Mouse (Mus musculus) hindbrain, embryonic 10.5 days (tissue): Measurements from ENCODE around the gene Best3. TPM values are rescaled to one million over a fixed set of nuclear protein-coding genes. Genes with fewer than 3 reads are reported as not detected.

ENCODE experiments used
- DNase-seq: peaks from one replicate; pipeline ENCODE4 v3.0.0-alpha.2; 2017; ENCODE audit warnings: low spot score
- H3K27ac ChIP-seq: fragments of 300-500 bp; sonication (generic); 2 replicates; pipeline ENCODE4 v1.5.1; 2016; ENCODE audit warnings: mild to moderate bottlenecking, moderate library complexity
- H3K27me3 ChIP-seq: fragments of 300-500 bp; sonication (generic); 2 replicates; pipeline ENCODE4 v1.6.1; 2016; ENCODE audit warnings: mild to moderate bottlenecking; ENCODE audit not compliant: poor library complexity, insufficient read depth, severe bottlenecking
- H3K36me3 ChIP-seq: fragments of 300-500 bp; sonication (generic); 2 replicates; pipeline ENCODE4 v1.6.1; 2016; ENCODE audit warnings: mild to moderate bottlenecking, moderate library complexity
- H3K4me1 ChIP-seq: fragments of 300-500 bp; sonication (generic); replicated peaks from 2 replicates; pipeline ENCODE4 v1.6.1; 2016; ENCODE audit warnings: mild to moderate bottlenecking
- H3K4me3 ChIP-seq: fragments of 300-500 bp; sonication (generic); 2 replicates; pipeline ENCODE4 v1.5.1; 2016; ENCODE audit warnings: mild to moderate bottlenecking, moderate library complexity
- H3K9me3 ChIP-seq: fragments of 300-500 bp; sonication (generic); 2 replicates; pipeline ENCODE4 v1.6.1; 2016; ENCODE audit warnings: mild to moderate bottlenecking, moderate library complexity
- WGBS: fragments of 180-500 bp; shearing (Covaris S2); methylation state at CpG from one replicate; pipeline ENCODE4 v1.1.7; 2016; 5-methylcytosine and 5-hydroxymethylcytosine counted together
- polyA plus RNA-seq: library from polyadenylated mRNA; unstranded; fragments of >200 nt; fragmentation: Nextera tagmentation; extraction: Ambion mirVana; gene quantifications from 2 replicates; pipeline ENCODE4 v1.2.1, GENCODE M21; 2016

Best3 gene
- polyA plus RNA-seq, 1 experiment from 2014 or later, result not detected

GRCm38 (mm10) chr10:116962152-116962551 lies 24.0 kb upstream of the Best3 start:
- no peaks in the 10 kb centered on the region for H3K36me3 ChIP-seq
- no peak for DNase-seq
- H3K4me1 ChIP-seq, result no peaks in the 10 kb centered on the region
- no peaks in the 10 kb centered on the region for H3K9me3 ChIP-seq
- no peak overlapping the region for H3K27ac ChIP-seq
- no peak overlapping the region for H3K4me3 ChIP-seq
- H3K27me3 ChIP-seq, result no peaks in the 10 kb centered on the region
- WGBS, result 85% methylated on average over 14 of the region's 14 CpGs

DNA sequence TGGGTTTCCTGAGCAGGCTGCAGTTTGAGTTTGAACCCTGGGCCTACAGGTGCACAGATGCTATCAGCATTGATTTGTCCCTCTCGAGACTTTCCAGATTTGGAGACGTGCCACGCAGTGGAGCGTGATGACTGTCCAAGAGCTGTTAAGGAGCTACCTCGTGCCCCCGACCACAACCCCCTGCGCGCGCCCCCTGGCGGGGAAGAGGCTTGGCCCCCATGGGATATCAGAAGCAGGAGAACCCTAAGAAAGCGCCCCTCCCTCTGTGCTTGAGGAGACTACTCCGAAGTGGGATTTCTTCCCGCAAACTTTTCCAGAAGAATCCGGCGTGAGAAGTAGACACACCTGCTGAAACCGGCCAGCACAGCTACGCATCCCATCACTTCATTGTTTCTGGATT lies 23.3 kb upstream of the Best3 start:
- H3K27me3 ChIP-seq, result no peaks in the 10 kb centered on the region
- 61% methylated on average over 17 of the region's 17 CpGs for WGBS
- H3K36me3 ChIP-seq, result no peaks in the 10 kb centered on the region
- no peaks in the 10 kb centered on the region for H3K9me3 ChIP-seq
- H3K4me1 ChIP-seq, result no peaks in the 10 kb centered on the region
- H3K27ac ChIP-seq, result no peak overlapping the region
- no peak for DNase-seq
- H3K4me3 ChIP-seq, result no peak overlapping the region

DNA sequence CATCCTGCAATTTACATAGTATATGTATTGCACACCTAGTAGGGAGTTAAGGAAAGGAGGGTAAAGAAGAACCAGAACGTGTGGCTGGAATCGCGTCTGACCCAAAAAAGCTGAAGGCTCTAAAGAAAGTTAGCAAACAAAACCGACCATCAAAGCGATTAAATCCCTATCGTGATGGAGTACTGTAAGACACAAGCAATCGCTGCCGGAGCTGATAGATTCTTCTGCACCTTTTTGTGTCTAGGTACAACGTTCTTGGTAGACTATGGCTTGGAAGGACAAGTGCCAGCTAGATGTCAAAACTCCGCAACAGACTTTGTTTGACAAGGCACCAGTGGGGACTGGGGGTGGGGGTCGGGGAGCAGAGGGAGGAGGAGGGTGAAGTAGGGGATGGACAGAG lies 22.0 kb upstream of the Best3 start:
- Histone ChIP-seq H3K4me3 (no peak overlapping the region), H3K27me3 (no peaks in the 10 kb centered on the region), H3K9me3 (no peaks in the 10 kb centered on the region), H3K27ac (no peak overlapping the region), H3K4me1 (no peaks in the 10 kb centered on the region), H3K36me3 (no peaks in the 10 kb centered on the region)
- 87% methylated on average over 11 of the region's 11 CpGs for WGBS
- no peak for DNase-seq

DNA sequence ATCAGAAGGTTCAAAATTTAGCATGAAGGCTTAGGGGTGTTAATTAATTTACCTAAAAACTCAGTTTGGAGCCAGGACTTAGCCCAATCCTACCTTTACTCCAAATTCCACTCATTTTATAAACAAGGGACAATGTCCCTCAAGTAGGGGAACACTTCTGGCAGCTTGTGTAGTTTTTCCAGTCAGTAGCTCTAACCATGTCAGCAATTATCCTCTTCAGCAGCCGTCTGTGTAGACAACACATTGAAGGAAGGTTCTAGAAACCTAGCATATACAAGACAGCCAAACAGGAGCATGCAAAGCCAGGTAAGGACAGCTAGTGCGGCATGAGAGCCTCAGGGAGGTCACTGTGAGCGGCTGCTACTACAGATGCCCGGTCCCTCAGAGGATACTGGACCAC lies 21.5 kb upstream of the Best3 start:
- no peak for DNase-seq
- H3K9me3 ChIP-seq, result no peaks in the 10 kb centered on the region
- WGBS, result 82% methylated on average over 4 of the region's 4 CpGs
- H3K27me3 ChIP-seq, result no peaks in the 10 kb centered on the region
- no peaks in the 10 kb centered on the region for H3K4me1 ChIP-seq
- no peak overlapping the region for H3K4me3 ChIP-seq
- H3K36me3 ChIP-seq, result no peaks in the 10 kb centered on the region
- no peak overlapping the region for H3K27ac ChIP-seq

DNA sequence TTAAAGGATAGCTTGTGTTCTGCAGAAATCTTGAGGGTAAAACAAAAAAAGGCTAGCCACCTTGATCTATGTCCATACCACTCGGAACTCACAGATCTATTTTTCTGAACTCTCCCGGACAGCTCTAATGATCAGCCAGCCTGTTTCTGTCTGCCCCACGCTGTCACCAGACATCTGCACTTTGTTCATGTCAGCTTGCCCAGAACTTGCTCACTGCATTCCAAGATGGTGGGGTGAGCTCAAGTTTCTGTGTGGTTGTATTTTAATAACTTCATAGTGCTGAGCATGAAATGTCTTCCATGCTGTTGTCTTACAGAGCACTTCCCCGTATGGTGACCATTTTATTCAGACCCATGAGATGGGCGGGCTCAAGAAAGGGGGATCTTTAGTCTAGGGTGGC lies 20.8 kb upstream of the Best3 start:
- Histone ChIP-seq H3K27ac (no peak overlapping the region), H3K36me3 (no peaks in the 10 kb centered on the region), H3K9me3 (no peaks in the 10 kb centered on the region), H3K4me3 (no peak overlapping the region), H3K27me3 (no peaks in the 10 kb centered on the region), H3K4me1 (no peaks in the 10 kb centered on the region)
- DNase-seq, result no peak
- WGBS, result 75% methylated on average over 5 of the region's 5 CpGs

- H3K4me1 ChIP-seq, result no peaks in the 10 kb centered on the region
- no peak overlapping the region for H3K27ac ChIP-seq
- H3K4me3 ChIP-seq, result no peak overlapping the region
- H3K9me3 ChIP-seq, result no peaks in the 10 kb centered on the region
- no peaks in the 10 kb centered on the region for H3K27me3 ChIP-seq
- no peaks in the 10 kb centered on the region for H3K36me3 ChIP-seq
- DNase-seq, result no peak
- WGBS, result 82% methylated on average over 6 of the region's 6 CpGs
These were observed 20.0 kb upstream of the Best3 start for GRCm38 (mm10) chr10:116966065-116966464.

GRCm38 (mm10) chr10:116968741-116969140 lies 17.4 kb upstream of the Best3 start:
- 91% methylated on average over 4 of the region's 4 CpGs for WGBS
- H3K27ac ChIP-seq, result no peak overlapping the region
- no peaks in the 10 kb centered on the region for H3K4me1 ChIP-seq
- no peaks in the 10 kb centered on the region for H3K27me3 ChIP-seq
- H3K9me3 ChIP-seq, result no peaks in the 10 kb centered on the region
- no peaks in the 10 kb centered on the region for H3K36me3 ChIP-seq
- no peak for DNase-seq
- no peak overlapping the region for H3K4me3 ChIP-seq

- no peak within 1 kb of the TSS for H3K27ac ChIP-seq
- no peaks in the 10 kb centered on the region for H3K9me3 ChIP-seq
- H3K4me1 ChIP-seq, result no peaks in the 10 kb centered on the region
- H3K27me3 ChIP-seq, result no peaks in the 10 kb centered on the region
- H3K4me3 ChIP-seq, result no peak within 1 kb of the TSS
- H3K36me3 ChIP-seq, result no peaks in the 10 kb centered on the region
- 95% methylated on average over 6 of the region's 6 CpGs for WGBS
- no peak for DNase-seq
These were observed 13.6 kb upstream of the Best3 start, which contains the start of gene Gm10271 for GRCm38 (mm10) chr10:116972509-116972908. Gene Gm10271, minus strand, starts transcription at chr10:116972609.

DNA sequence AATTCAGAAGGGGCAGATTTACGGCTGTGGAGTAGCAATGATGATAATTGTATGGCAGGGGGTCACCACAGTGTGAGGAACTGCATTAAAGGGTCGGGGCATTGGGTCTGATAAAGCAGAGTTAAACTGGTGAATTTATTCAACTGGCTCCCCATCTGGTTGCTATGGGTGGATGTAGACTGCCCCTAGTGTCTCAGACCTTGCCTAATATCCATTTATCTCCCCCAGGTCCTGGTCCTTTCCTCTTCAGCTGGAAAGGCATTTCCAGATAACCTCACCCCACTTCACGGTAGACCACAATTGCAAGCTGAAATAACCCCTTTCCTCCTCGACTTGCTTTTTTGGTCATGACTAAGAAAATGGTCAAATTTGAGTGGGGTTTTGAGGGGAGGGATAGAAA lies 8.7 kb upstream of the Best3 start:
- no peaks in the 10 kb centered on the region for H3K27me3 ChIP-seq

DNA sequence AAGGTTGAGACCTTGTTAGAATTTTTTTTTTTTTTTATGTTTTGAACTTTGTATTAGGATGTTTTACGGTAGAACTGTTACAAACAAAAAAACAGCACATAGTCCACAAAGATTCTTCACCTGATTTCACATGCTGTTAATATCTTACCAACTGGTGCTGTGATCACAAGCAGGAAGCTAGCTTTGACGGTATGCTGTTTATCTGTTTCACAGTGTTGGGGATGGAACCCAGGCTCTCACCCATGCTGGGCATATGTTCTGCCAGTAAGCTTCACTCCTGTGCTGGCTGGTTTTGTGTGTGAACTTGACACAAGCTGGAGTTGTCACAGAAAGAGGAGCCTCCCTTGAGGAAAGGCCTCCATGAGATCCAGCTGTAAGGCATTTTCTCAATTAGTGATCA lies 8.3 kb upstream of the Best3 start:
- Histone ChIP-seq H3K9me3 (no peaks in the 10 kb centered on the region), H3K27me3 (no peaks in the 10 kb centered on the region), H3K36me3 (no peaks in the 10 kb centered on the region), H3K27ac (no peak overlapping the region), H3K4me1 (no peaks in the 10 kb centered on the region), H3K4me3 (no peak overlapping the region)
- no peak for DNase-seq
- 80% methylated on average over 2 of the region's 2 CpGs for WGBS

More for the DNA sequence above, 8.7 kb upstream of the Best3 start:
- no peak overlapping the region for H3K4me3 ChIP-seq
- no peaks in the 10 kb centered on the region for H3K36me3 ChIP-seq
- no peaks in the 10 kb centered on the region for H3K4me1 ChIP-seq
- no peaks in the 10 kb centered on the region for H3K9me3 ChIP-seq
- DNase-seq, result no peak
- 68% methylated on average over 4 of the region's 4 CpGs for WGBS
- no peak overlapping the region for H3K27ac ChIP-seq

GRCm38 (mm10) chr10:116978841-116979240 lies 7.3 kb upstream of the Best3 start:
- no peaks in the 10 kb centered on the region for H3K36me3 ChIP-seq
- DNase-seq, result no peak
- H3K9me3 ChIP-seq, result no peaks in the 10 kb centered on the region
- H3K27ac ChIP-seq, result no peak overlapping the region
- WGBS, result 93% methylated on average over 9 of the region's 9 CpGs
- no peaks in the 10 kb centered on the region for H3K4me1 ChIP-seq
- no peaks in the 10 kb centered on the region for H3K27me3 ChIP-seq
- no peak overlapping the region for H3K4me3 ChIP-seq

DNA sequence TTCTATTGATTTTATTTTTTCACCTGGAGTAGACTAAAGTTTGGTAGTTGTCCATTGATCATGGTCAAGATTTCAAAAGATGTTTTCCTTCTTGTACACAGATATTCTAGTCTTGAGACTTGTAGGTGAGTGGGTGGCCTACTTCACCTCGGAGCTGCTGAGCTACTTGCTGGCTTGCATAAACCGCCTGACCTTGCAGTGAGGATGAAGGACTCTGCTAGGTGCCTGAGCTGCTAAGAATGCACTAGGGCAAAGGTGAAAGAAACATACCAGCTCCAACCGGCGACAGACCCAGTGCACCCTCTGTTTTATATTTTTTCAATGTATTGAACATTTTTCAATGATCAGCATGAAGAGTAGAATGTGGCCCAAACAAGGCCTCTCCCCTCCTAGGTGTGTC lies 5.8 kb upstream of the Best3 start:
- 79% methylated on average over 4 of the region's 4 CpGs for WGBS
- Histone ChIP-seq H3K4me3 (no peak overlapping the region), H3K9me3 (no peaks in the 10 kb centered on the region)

GRCm38 (mm10) chr10:116980888-116981287 lies 5.2 kb upstream of the Best3 start:
- Histone ChIP-seq H3K4me3 (no peak overlapping the region), H3K27ac (no peak overlapping the region), H3K36me3 (no peaks in the 10 kb centered on the region), H3K9me3 (no peaks in the 10 kb centered on the region), H3K27me3 (no peaks in the 10 kb centered on the region), H3K4me1 (no peaks in the 10 kb centered on the region)
- no peak for DNase-seq
- 81% methylated on average over 3 of the region's 3 CpGs for WGBS

More for the DNA sequence above, 5.8 kb upstream of the Best3 start:
- Histone ChIP-seq H3K4me1 (no peaks in the 10 kb centered on the region), H3K27me3 (no peaks in the 10 kb centered on the region), H3K27ac (no peak overlapping the region), H3K36me3 (no peaks in the 10 kb centered on the region)
- DNase-seq, result no peak

- peaks cover 14% of the 10 kb centered on the region for H3K4me1 ChIP-seq
- no peak overlapping the region for H3K4me3 ChIP-seq
- H3K9me3 ChIP-seq, result no peaks in the 10 kb centered on the region
- no peak overlapping the region for H3K27ac ChIP-seq
- no peak for DNase-seq
- no peaks in the 10 kb centered on the region for H3K36me3 ChIP-seq
- H3K27me3 ChIP-seq, result no peaks in the 10 kb centered on the region
- 75% methylated on average over 4 of the region's 4 CpGs for WGBS
These were observed 3.6 kb upstream of the Best3 start for GRCm38 (mm10) chr10:116982526-116982925.
